Mouse (Mus musculus): ENCODE measurements around the gene Dmrt1.
"Not testable (repeated sequence)": the region's sequence is repeated elsewhere in the genome, so short reads cannot be mapped to it uniquely, and the experiment has no call there.

Gene Dmrt1

GRCm38 (mm10) chr19:25505360-25506196 lies at the start of gene Dmrt1:
Dmrt1 (plus strand) TSS chr19:25505618.
- no peak for DNase-seq

- DNase-seq = no peak
These were observed 44.7 kb upstream of the Dmrt1 start for GRCm38 (mm10) chr19:25460760-25461159.

GRCm38 (mm10) chr19:25461553-25462320 lies 43.7 kb upstream of the Dmrt1 start:
- DNase-seq = no peak

- not testable (repeated sequence) for DNase-seq
These were observed 29.6 kb upstream of the Dmrt1 start for GRCm38 (mm10) chr19:25475806-25476205.

GRCm38 (mm10) chr19:25479152-25479669 lies 26.2 kb upstream of the Dmrt1 start:
- no peak for DNase-seq

- no peak for DNase-seq
These were observed 24.6 kb upstream of the Dmrt1 start for GRCm38 (mm10) chr19:25480820-25481219.

GRCm38 (mm10) chr19:25486561-25486960 lies 18.9 kb upstream of the Dmrt1 start:
- DNase-seq = no peak

- no peak for DNase-seq
These were observed 18.1 kb upstream of the Dmrt1 start for GRCm38 (mm10) chr19:25487350-25487749.

- no peak for DNase-seq
These were observed 16.9 kb upstream of the Dmrt1 start for GRCm38 (mm10) chr19:25488546-25488945.

GRCm38 (mm10) chr19:25489546-25489945 lies 15.9 kb upstream of the Dmrt1 start:
- DNase-seq = no peak

- DNase-seq = no peak
These were observed 8.0 kb upstream of the Dmrt1 start for GRCm38 (mm10) chr19:25497434-25497833.

GRCm38 (mm10) chr19:25504878-25505277 lies 540 bp upstream of the Dmrt1 start:
- DNase-seq = no peak

- no peak for DNase-seq
These were observed 1.2 kb downstream of the Dmrt1 start for GRCm38 (mm10) chr19:25506616-25507015.

- no peak for DNase-seq
These were observed 9.6 kb downstream of the Dmrt1 start for GRCm38 (mm10) chr19:25514986-25515530.

GRCm38 (mm10) chr19:25524156-25524555 lies 18.7 kb downstream of the Dmrt1 start:
- no peak for DNase-seq

- no peak for DNase-seq
These were observed 20.3 kb downstream of the Dmrt1 start for GRCm38 (mm10) chr19:25525726-25526125.

GRCm38 (mm10) chr19:25529673-25530072 lies 24.3 kb downstream of the Dmrt1 start:
- DNase-seq = no peak

GRCm38 (mm10) chr19:25545714-25546340 lies 40.4 kb downstream of the Dmrt1 start:
- peak; percentile 73 for DNase-seq

- no peak for DNase-seq
These were observed 41.7 kb downstream of the Dmrt1 start for GRCm38 (mm10) chr19:25547086-25547643.

GRCm38 (mm10) chr19:25550346-25550745 lies 44.9 kb downstream of the Dmrt1 start:
- no peak for DNase-seq

- no peak for DNase-seq
These were observed 45.6 kb downstream of the Dmrt1 start for GRCm38 (mm10) chr19:25551053-25551452.

- no peak for DNase-seq
These were observed 59.0 kb downstream of the Dmrt1 start for GRCm38 (mm10) chr19:25564430-25564829.

GRCm38 (mm10) chr19:25569778-25570177 lies 64.4 kb downstream of the Dmrt1 start:
- no peak for DNase-seq
